Mouse (Mus musculus): ENCODE measurements at regions not wholly inside any gene's neighbourhood (a gene's known extent, or its start where the extent isn't known, plus 50 kb on each side); places are given as distances from the start of the nearest gene placed in this dataset.
"Not testable (repeated sequence)": the region's sequence is repeated elsewhere in the genome, so short reads cannot be mapped to it uniquely, and the experiment has no call there.

- no peaks in the 10 kb centered on the region for H3K36me3 ChIP-seq
- no peak overlapping the region for H3K9ac ChIP-seq
- no peak overlapping the region for H3K4me2 ChIP-seq
- no peak overlapping the region for H3K4me3 ChIP-seq (replicated peaks)
- no peak overlapping the region for H3K27ac ChIP-seq
- 0 out of 2 replicates have a peak, but pooled peaks cover 5% of the 10 kb centered on the region for H3K4me1 ChIP-seq
- ATAC-seq (replicated peaks; ENCODE audit: low FRiP score), result 0 out of 2 replicates have a peak, but pooled peaks have one; percentile 36
- no peaks in the 10 kb centered on the region for H3K27me3 ChIP-seq
- H3K9me3 ChIP-seq (replicated peaks), result no peaks in the 10 kb centered on the region
- 52% methylated on average over 2 of the region's 2 CpGs for WGBS
These were observed 843.0 kb downstream of the Diaph3 start for GRCm38 (mm10) chr14:86297991-86298390.

- not testable (repeated sequence) for H3K4me1 ChIP-seq; ATAC-seq (replicated peaks; ENCODE audit: low FRiP score); H3K9ac ChIP-seq; H3K27me3 ChIP-seq; H3K36me3 ChIP-seq; H3K4me3 ChIP-seq (replicated peaks); H3K4me2 ChIP-seq; H3K9me3 ChIP-seq (replicated peaks); H3K27ac ChIP-seq
- WGBS, result 58% methylated on average over 5 of the region's 5 CpGs
These were observed 846.4 kb downstream of the Diaph3 start for GRCm38 (mm10) chr14:86294606-86295005.

- no peak overlapping the region for H3K4me2 ChIP-seq
- H3K4me3 ChIP-seq (replicated peaks), result no peak overlapping the region
- no peak overlapping the region for H3K27ac ChIP-seq
- 75% methylated on average over 1 of the region's 1 CpGs for WGBS
- no peaks in the 10 kb centered on the region for H3K27me3 ChIP-seq
- ATAC-seq (replicated peaks; ENCODE audit: low FRiP score), result peak; percentile 78
- H3K9me3 ChIP-seq (replicated peaks), result no peaks in the 10 kb centered on the region
- no peaks in the 10 kb centered on the region for H3K36me3 ChIP-seq
- H3K9ac ChIP-seq, result no peak overlapping the region
- 0 out of 2 replicates have a peak, but pooled peaks cover 5% of the 10 kb centered on the region for H3K4me1 ChIP-seq
These were observed 847.2 kb downstream of the Diaph3 start for GRCm38 (mm10) chr14:86293804-86294203.

- ATAC-seq (replicated peaks; ENCODE audit: low FRiP score), result no peak
- Histone ChIP-seq H3K36me3 (no peaks in the 10 kb centered on the region), H3K27ac (no peak overlapping the region), H3K4me2 (no peak overlapping the region), H3K4me3 (replicated peaks) (no peak overlapping the region), H3K9me3 (replicated peaks) (no peaks in the 10 kb centered on the region), H3K9ac (no peak overlapping the region), H3K27me3 (no peaks in the 10 kb centered on the region), H3K4me1 (0 out of 2 replicates have a peak, but pooled peaks cover 5% of the 10 kb centered on the region)
- 63% methylated on average over 3 of the region's 3 CpGs for WGBS
These were observed 847.7 kb downstream of the Diaph3 start for GRCm38 (mm10) chr14:86293371-86293770.

GRCm38 (mm10) chr14:86290556-86290955 lies 850.5 kb downstream of the Diaph3 start:
- WGBS, result 87% methylated on average over 3 of the region's 3 CpGs
- no peaks in the 10 kb centered on the region for H3K36me3 ChIP-seq
- H3K9ac ChIP-seq, result no peak overlapping the region
- no peak overlapping the region for H3K27ac ChIP-seq
- H3K4me2 ChIP-seq, result no peak overlapping the region
- no peaks in the 10 kb centered on the region for H3K27me3 ChIP-seq
- H3K4me1 ChIP-seq, result 0 out of 2 replicates have a peak, but pooled peaks cover 5% of the 10 kb centered on the region
- no peak for ATAC-seq (replicated peaks; ENCODE audit: low FRiP score)
- no peaks in the 10 kb centered on the region for H3K9me3 ChIP-seq (replicated peaks)
- no peak overlapping the region for H3K4me3 ChIP-seq (replicated peaks)

- Histone ChIP-seq H3K4me1 (peaks cover 9% of the 10 kb centered on the region; the same call in 1 of the 2 replicates), H3K4me3 (replicated peaks) (no peak overlapping the region), H3K9ac (no peak overlapping the region), H3K27ac (no peak overlapping the region; the same call in 1 of the 2 replicates), H3K27me3 (no peaks in the 10 kb centered on the region), H3K9me3 (replicated peaks) (no peaks in the 10 kb centered on the region), H3K36me3 (no peaks in the 10 kb centered on the region), H3K4me2 (no peak overlapping the region)
- WGBS, result 32% methylated on average over 8 of the region's 8 CpGs
- no peak; the same call in 1 of the 2 replicates for ATAC-seq (replicated peaks; ENCODE audit: low FRiP score)
These were observed 879.3 kb downstream of the Diaph3 start for GRCm38 (mm10) chr14:86261640-86262230.

- H3K9me3 ChIP-seq (replicated peaks), result no peaks in the 10 kb centered on the region
- no peak overlapping the region for H3K4me2 ChIP-seq
- no peak overlapping the region for H3K4me3 ChIP-seq (replicated peaks)
- H3K4me1 ChIP-seq, result no peaks in the 10 kb centered on the region
- no peak overlapping the region for H3K9ac ChIP-seq
- H3K27ac ChIP-seq, result no peak overlapping the region
- WGBS, result 48% methylated on average over 1 of the region's 1 CpGs
- no peak for ATAC-seq (replicated peaks; ENCODE audit: low FRiP score)
- no peaks in the 10 kb centered on the region for H3K27me3 ChIP-seq
- no peaks in the 10 kb centered on the region for H3K36me3 ChIP-seq
These were observed 886.8 kb downstream of the Diaph3 start for GRCm38 (mm10) chr14:86254196-86254595.

- Histone ChIP-seq H3K9ac (no peak overlapping the region), H3K9me3 (replicated peaks) (no peaks in the 10 kb centered on the region), H3K4me1 (no peaks in the 10 kb centered on the region), H3K36me3 (no peaks in the 10 kb centered on the region), H3K4me2 (no peak overlapping the region), H3K4me3 (replicated peaks) (no peak overlapping the region), H3K27me3 (no peaks in the 10 kb centered on the region), H3K27ac (no peak overlapping the region)
- ATAC-seq (replicated peaks; ENCODE audit: low FRiP score), result no peak
These were observed 889.4 kb downstream of the Diaph3 start for GRCm38 (mm10) chr14:86251617-86252016.

- no peak overlapping the region for H3K27ac ChIP-seq
- no peak for ATAC-seq (replicated peaks; ENCODE audit: low FRiP score)
- H3K4me1 ChIP-seq, result no peaks in the 10 kb centered on the region
- H3K4me2 ChIP-seq, result no peak overlapping the region
- WGBS, result 91% methylated on average over 4 of the region's 4 CpGs
- H3K27me3 ChIP-seq, result no peaks in the 10 kb centered on the region
- H3K9ac ChIP-seq, result no peak overlapping the region
- H3K4me3 ChIP-seq (replicated peaks), result no peak overlapping the region
- no peaks in the 10 kb centered on the region for H3K9me3 ChIP-seq (replicated peaks)
- no peaks in the 10 kb centered on the region for H3K36me3 ChIP-seq
These were observed 893.3 kb downstream of the Diaph3 start for GRCm38 (mm10) chr14:86247686-86248085.

GRCm38 (mm10) chr14:86246770-86247169 lies 894.3 kb downstream of the Diaph3 start:
- Histone ChIP-seq H3K9ac (no peak overlapping the region), H3K36me3 (no peaks in the 10 kb centered on the region), H3K4me3 (replicated peaks) (no peak overlapping the region), H3K4me2 (no peak overlapping the region), H3K4me1 (no peaks in the 10 kb centered on the region), H3K27ac (no peak overlapping the region), H3K9me3 (replicated peaks) (no peaks in the 10 kb centered on the region), H3K27me3 (no peaks in the 10 kb centered on the region)
- 94% methylated on average over 8 of the region's 8 CpGs for WGBS
- ATAC-seq (replicated peaks; ENCODE audit: low FRiP score), result no peak

- Histone ChIP-seq H3K9ac (no peak overlapping the region), H3K27me3 (no peaks in the 10 kb centered on the region), H3K4me2 (no peak overlapping the region), H3K4me3 (replicated peaks) (no peak overlapping the region), H3K27ac (no peak overlapping the region), H3K4me1 (no peaks in the 10 kb centered on the region), H3K9me3 (replicated peaks) (no peaks in the 10 kb centered on the region), H3K36me3 (no peaks in the 10 kb centered on the region)
- no peak for ATAC-seq (replicated peaks; ENCODE audit: low FRiP score)
- WGBS, result 100% methylated on average over 1 of the region's 1 CpGs
These were observed 897.4 kb downstream of the Diaph3 start for GRCm38 (mm10) chr14:86243662-86244061.

GRCm38 (mm10) chr14:86242836-86243235 lies 898.2 kb downstream of the Diaph3 start:
- H3K27ac ChIP-seq, result no peak overlapping the region
- no peak overlapping the region for H3K4me2 ChIP-seq
- no peak for ATAC-seq (replicated peaks; ENCODE audit: low FRiP score)
- no peaks in the 10 kb centered on the region for H3K9me3 ChIP-seq (replicated peaks)
- no peaks in the 10 kb centered on the region for H3K27me3 ChIP-seq
- whole genome bisulfite sequencing, result 76% methylated on average over 1 of the region's 1 CpGs
- no peak overlapping the region for H3K4me3 ChIP-seq (replicated peaks)
- no peaks in the 10 kb centered on the region for H3K4me1 ChIP-seq
- no peak overlapping the region for H3K9ac ChIP-seq
- no peaks in the 10 kb centered on the region for H3K36me3 ChIP-seq

GRCm38 (mm10) chr14:86239090-86239489 lies 901.9 kb downstream of the Diaph3 start:
- 63% methylated on average over 2 of the region's 2 CpGs for WGBS
- H3K36me3 ChIP-seq, result no peaks in the 10 kb centered on the region
- ATAC-seq (replicated peaks; ENCODE audit: low FRiP score), result no peak
- H3K27me3 ChIP-seq, result no peaks in the 10 kb centered on the region
- no peak overlapping the region for H3K4me3 ChIP-seq (replicated peaks)
- H3K9ac ChIP-seq, result no peak overlapping the region
- no peaks in the 10 kb centered on the region for H3K4me1 ChIP-seq
- H3K4me2 ChIP-seq, result no peak overlapping the region
- no peaks in the 10 kb centered on the region for H3K9me3 ChIP-seq (replicated peaks)
- no peak overlapping the region for H3K27ac ChIP-seq
